Mouse (Mus musculus): ENCODE data around the gene Zscan20.

Zscan20 gene

GRCm38 (mm10) chr4:128617363-128618120 lies 7.6 kb upstream of the Zscan20 start:
- intact Hi-C loops (cut with DNase I), result loop anchor here (5.0 to 10.0 kb wide), 3 partner anchors 35 to 240 kb away; partner anchors contain the start of gene Phc2

- intact Hi-C loops (cut with DNase I), result loop anchor here (5.0 to 10.0 kb wide), 3 partner anchors 37 to 242 kb away; partner anchors contain the start of gene Phc2
These were observed 5.9 kb upstream of the Zscan20 start for GRCm38 (mm10) chr4:128615761-128616160.

DNA sequence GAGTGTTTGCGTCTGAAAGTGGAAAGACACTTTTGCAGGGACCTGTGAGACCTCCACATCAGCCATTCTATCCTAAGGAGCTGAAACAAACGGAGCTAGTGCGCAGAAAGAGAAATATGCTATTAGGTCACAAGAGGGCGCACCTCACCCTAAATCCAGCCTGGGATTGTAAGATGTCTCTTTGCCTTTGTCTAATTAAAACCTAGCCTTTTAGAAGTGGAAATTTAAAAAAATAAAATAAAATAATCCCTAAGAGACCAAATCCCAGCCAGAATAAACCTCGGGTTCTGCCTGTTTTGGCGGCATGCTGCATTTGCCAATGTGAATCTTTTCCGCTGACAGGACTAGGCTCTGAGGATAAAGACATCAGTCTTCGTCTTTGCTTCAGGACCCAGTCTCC lies 3.4 kb upstream of the Zscan20 start:
- intact Hi-C loops (cut with DNase I), result loop anchor here (5.0 to 10.0 kb wide), 2 partner anchors 94 to 161 kb away; no protein-coding TSS in a partner anchor

DNA sequence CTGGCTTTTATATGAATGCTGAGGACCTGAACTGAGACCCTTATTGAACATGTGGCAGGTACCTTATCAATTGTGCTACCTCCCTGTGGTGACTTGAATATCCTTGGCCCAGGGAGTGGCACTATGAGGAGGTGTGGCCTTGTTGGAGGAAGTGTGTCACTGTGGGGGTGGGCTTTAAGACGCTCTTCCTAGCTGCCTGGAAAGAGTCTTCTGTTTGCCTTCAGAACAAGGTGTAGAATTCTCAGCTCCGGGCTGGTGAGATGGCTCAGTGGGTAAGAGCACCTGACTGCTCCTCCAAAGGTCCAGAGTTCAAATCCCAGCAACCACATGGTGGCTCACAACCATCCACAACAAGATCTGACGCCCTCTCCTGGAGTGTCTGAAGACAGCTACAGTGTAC lies 1.8 kb upstream of the Zscan20 start:
- intact Hi-C loops (cut with DNase I), result loop anchor here (5.0 to 10.0 kb wide), 2 partner anchors 96 to 163 kb away; no protein-coding TSS in a partner anchor

GRCm38 (mm10) chr4:128610706-128611105 lies 808 bp upstream of the Zscan20 start:
- intact Hi-C loops (cut with DNase I), result loop anchor here (5.0 to 10.0 kb wide), 2 partner anchors 97 to 164 kb away; no protein-coding TSS in a partner anchor

DNA sequence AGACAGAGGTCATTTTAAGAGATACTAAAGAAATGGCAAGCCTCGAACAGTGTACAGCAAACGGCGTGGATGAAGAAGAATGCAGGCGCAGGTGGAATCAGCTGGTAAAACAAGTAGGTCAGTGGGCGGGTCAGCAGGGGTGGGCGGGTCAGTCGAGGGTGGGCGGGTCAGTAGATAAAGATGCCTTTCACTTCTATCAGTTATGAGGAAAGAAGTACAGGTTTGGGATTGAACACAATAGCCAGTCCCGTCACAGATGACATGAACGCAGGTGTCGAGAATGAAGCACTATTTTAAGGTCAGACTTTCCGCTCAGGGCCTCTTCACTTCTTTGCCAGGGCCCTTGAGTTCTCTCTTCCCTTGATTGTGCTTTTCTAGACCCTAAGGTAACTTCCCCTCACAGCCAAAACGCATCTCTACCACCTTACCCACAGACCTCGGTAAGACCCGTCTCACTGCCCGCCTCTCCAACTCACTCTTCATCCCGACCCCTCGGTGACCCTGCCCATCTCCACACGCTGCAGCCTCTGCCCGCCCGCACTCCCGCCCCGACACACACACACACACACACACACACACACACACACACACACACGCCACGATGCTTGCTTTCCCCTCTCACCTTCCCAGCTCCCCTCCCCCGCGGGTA lies 498 bp downstream of the Zscan20 start:
- intact Hi-C loops (cut with DNase I), result no loop called here

- intact Hi-C loops (cut with DNase I), result no loop called here
These were observed 2.2 kb downstream of the Zscan20 start for GRCm38 (mm10) chr4:128607661-128608060.

DNA sequence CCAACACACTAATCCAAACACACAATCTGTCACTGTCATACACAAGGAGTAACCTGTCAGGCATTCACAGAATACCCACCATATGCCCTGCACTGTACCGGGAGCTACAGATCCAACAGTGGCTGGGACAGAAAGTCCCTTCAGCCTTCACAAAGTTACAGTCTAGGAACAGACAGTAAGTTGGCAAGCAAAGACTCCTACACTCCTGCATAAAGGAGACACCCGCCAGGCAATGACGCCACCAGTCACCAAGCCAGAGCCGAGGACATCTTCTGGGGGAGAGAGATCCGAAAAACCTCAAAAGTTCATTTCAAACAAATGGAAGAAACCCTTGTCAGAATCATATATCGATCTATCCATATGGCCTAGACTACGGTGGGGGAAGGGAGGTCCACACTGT lies 3.3 kb downstream of the Zscan20 start:
- intact Hi-C loops (cut with DNase I), result no loop called here

- intact Hi-C loops (cut with DNase I), result no loop called here
These were observed 11.9 kb downstream of the Zscan20 start for GRCm38 (mm10) chr4:128597801-128598560.

- intact Hi-C loops (cut with DNase I), result no loop called here
These were observed 15.8 kb downstream of the Zscan20 start for GRCm38 (mm10) chr4:128594062-128594461.

- intact Hi-C loops (cut with DNase I), result no loop called here
These were observed 16.6 kb downstream of the Zscan20 start for GRCm38 (mm10) chr4:128593286-128593685.

- intact Hi-C loops (cut with DNase I), result no loop called here
These were observed 30.7 kb downstream of the Zscan20 start for GRCm38 (mm10) chr4:128579182-128579581.

GRCm38 (mm10) chr4:128575811-128576210 lies 34.1 kb downstream of the Zscan20 start:
- intact Hi-C loops (cut with DNase I), result no loop called here

GRCm38 (mm10) chr4:128560327-128560726 lies 49.6 kb downstream of the Zscan20 start:
- intact Hi-C loops (cut with DNase I), result no loop called here

GRCm38 (mm10) chr4:128554198-128554597 lies 55.7 kb downstream of the Zscan20 start:
- intact Hi-C loops (cut with DNase I), result no loop called here

- intact Hi-C loops (cut with DNase I), result no loop called here
These were observed 59.1 kb downstream of the Zscan20 start for GRCm38 (mm10) chr4:128550756-128551155.

GRCm38 (mm10) chr4:128543956-128544486 lies 65.9 kb downstream of the Zscan20 start:
- intact Hi-C loops (cut with DNase I), result loop anchor here (10.0 kb wide), 2 partner anchors 609 to 1179 kb away; no protein-coding TSS in a partner anchor

DNA sequence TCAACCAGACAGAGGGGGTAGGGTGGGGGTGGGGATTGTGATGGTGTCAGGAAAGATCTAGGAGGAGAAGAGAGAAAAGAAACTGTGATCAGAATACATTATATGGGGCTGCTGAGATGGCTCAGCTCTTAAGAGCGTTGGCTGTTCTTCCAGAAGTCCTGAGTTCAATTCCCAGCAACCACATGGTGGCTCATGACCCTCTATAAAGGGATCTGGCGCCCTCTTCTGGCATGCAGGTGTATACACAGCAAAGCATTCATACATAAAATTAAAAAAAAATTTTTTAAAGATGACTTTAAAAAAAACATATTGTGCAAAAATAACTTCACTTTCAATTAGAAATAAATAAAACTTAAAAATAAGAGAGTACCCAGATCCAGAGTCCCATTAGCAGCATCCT lies 66.5 kb downstream of the Zscan20 start:
- intact Hi-C loops (cut with DNase I), result loop anchor here (10.0 kb wide), 2 partner anchors 609 to 1179 kb away; no protein-coding TSS in a partner anchor

Measured in adrenal gland (tissue).